Mouse (Mus musculus): ENCODE data around the gene Ptf1a.

Ptf1a gene

GRCm38 (mm10) chr2:19444931-19445831, at the start of gene Ptf1a:
Gene Ptf1a (plus strand): TSS chr2:19445663.
- DNase-seq (ENCODE audit: extremely low read depth, low read depth, low spot score), result no peak

GRCm38 (mm10) chr2:19405409-19405808, 40.1 kb upstream of the Ptf1a start:
- DNase-seq (ENCODE audit: extremely low read depth, low read depth, low spot score), result no peak

- no peak for DNase-seq (ENCODE audit: extremely low read depth, low read depth, low spot score)
Measured at GRCm38 (mm10) chr2:19406531-19406930, 38.9 kb upstream of the Ptf1a start.

GRCm38 (mm10) chr2:19414222-19414965, 31.1 kb upstream of the Ptf1a start:
- DNase-seq (ENCODE audit: extremely low read depth, low read depth, low spot score), result no peak

- DNase-seq (ENCODE audit: extremely low read depth, low read depth, low spot score), result peak; percentile 13
Measured at GRCm38 (mm10) chr2:19415063-19415521, 30.4 kb upstream of the Ptf1a start.

- DNase-seq (ENCODE audit: extremely low read depth, low read depth, low spot score), result no peak
Measured at GRCm38 (mm10) chr2:19416066-19416465, 29.4 kb upstream of the Ptf1a start.

GRCm38 (mm10) chr2:19419686-19420345, 25.6 kb upstream of the Ptf1a start:
- no peak for DNase-seq (ENCODE audit: extremely low read depth, low read depth, low spot score)

- DNase-seq (ENCODE audit: extremely low read depth, low read depth, low spot score), result no peak
Measured at GRCm38 (mm10) chr2:19422226-19422625, 23.2 kb upstream of the Ptf1a start.

GRCm38 (mm10) chr2:19423086-19423485, 22.4 kb upstream of the Ptf1a start:
- no peak for DNase-seq (ENCODE audit: extremely low read depth, low read depth, low spot score)

- DNase-seq (ENCODE audit: extremely low read depth, low read depth, low spot score), result no peak
Measured at GRCm38 (mm10) chr2:19429031-19429430, 16.4 kb upstream of the Ptf1a start.

GRCm38 (mm10) chr2:19429691-19430690, 15.5 kb upstream of the Ptf1a start:
- no peak for DNase-seq (ENCODE audit: extremely low read depth, low read depth, low spot score)

GRCm38 (mm10) chr2:19430746-19431145, 14.7 kb upstream of the Ptf1a start:
- no peak for DNase-seq (ENCODE audit: extremely low read depth, low read depth, low spot score)

GRCm38 (mm10) chr2:19431186-19431585, 14.3 kb upstream of the Ptf1a start:
- DNase-seq (ENCODE audit: extremely low read depth, low read depth, low spot score), result no peak

- no peak for DNase-seq (ENCODE audit: extremely low read depth, low read depth, low spot score)
Measured at GRCm38 (mm10) chr2:19431614-19432323, 13.7 kb upstream of the Ptf1a start.

- DNase-seq (ENCODE audit: extremely low read depth, low read depth, low spot score), result no peak
Measured at GRCm38 (mm10) chr2:19444346-19444745, 1.1 kb upstream of the Ptf1a start.

GRCm38 (mm10) chr2:19445871-19446501, 523 bp downstream of the Ptf1a start:
- DNase-seq (ENCODE audit: extremely low read depth, low read depth, low spot score), result no peak

- DNase-seq (ENCODE audit: extremely low read depth, low read depth, low spot score), result no peak
Measured at GRCm38 (mm10) chr2:19446746-19447145, 1.3 kb downstream of the Ptf1a start.

- no peak for DNase-seq (ENCODE audit: extremely low read depth, low read depth, low spot score)
Measured at GRCm38 (mm10) chr2:19448042-19448700, 2.7 kb downstream of the Ptf1a start.

- DNase-seq (ENCODE audit: extremely low read depth, low read depth, low spot score), result no peak
Measured at GRCm38 (mm10) chr2:19449308-19449707, 3.8 kb downstream of the Ptf1a start.
